Mouse (Mus musculus) MN1 (cell line): ENCODE results near the gene St6gal1.

Experiments used
- DNase-seq: peaks from one replicate; pipeline ENCODE4 v3.0.0-alpha.2; 2016; ENCODE audit warnings: low spot score

St6gal1 gene

DNA sequence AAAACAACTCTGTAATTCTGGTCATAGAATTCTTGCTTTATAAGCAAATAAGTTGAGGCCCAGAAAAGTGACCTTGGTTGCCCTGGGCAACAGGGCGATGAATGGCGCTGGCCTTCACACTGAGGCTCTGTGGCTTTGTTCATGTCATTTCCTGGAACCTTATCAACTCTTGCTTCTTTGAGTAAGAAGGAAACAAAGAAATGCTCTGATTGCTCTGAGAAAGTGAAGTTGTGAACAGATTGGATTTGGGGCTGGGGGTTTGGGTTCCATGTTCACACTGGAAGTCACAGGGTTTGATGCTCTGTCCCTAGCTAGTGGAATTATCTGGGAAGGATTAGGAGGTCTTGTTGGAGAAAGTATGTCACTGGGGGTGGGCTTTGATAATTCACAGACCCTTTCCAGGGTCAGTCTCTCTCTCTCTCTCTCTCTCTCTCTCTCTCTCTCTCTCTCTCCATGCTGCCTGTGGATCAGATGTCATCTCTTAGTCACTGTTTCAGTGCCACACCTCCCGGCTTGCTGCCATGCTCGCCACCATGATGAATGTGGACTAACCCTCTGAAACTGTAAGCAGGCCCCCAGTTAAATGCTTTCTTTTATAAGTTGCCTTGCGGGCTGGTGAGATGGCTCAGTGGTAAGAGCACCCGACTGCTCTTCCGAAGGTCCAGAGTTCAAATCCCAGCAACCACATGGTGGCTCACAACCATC is 50.2 kb downstream of the St6gal1 start:
- no peak for DNase-seq

DNA sequence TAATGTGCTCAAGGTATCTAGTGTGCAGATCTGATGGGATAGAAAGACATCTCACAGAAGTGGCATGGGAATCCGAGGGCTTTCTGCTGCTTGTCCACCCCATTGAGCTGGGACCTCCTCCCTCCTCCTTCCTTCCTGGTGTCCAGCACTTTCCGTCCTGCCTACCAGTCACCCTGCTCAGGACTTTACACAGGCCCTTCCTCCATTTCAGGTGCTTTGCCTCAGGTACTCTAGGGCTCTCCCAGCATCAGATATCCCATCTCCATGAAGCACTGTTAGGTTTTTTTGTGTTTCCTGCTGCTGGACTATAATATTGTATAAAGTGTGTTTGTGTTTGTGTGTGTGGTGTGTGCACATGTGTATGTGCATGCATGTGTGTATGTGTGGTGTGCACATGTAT is 51.1 kb downstream of the St6gal1 start:
- no peak for DNase-seq

DNA sequence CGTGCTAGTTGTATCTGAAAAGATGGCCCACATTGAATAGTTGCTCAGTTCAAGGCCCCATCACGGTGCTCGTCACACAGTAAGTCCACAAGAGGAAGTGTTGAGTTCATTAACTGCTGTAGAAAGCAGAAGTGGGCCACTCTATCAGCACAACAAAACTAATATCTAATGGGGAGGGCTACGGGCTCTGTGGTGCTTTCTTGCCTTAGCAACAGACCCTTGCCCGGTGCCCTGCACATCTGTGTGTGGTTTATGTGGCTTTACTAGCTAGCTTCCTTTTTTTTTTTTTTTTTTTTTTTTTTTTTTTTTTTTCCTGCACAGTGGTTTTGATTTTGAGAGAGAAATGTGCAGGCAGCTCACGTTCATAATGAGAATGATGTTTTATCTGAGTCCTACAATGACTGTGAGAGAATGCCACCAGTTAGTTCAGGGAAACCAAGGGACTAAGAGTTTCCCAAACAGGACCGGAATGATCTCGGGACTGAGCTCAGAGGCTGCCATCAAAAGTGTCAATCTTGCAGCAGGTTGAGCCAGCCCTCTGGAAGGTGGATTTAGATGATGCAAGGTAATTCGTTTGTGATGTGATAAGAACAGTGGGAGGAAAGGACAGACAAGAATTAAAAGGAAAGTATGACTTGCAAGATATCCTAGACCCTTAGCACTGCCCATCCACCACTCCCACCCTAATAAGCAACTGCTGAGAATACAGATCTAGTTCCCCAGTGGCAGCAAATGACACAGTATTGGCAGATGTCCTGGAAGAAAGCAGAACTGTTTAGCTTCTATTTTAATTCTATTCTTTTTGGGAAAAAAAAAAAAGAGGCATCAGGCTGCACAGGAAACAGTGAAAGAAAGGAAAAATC is 55.6 kb downstream of the St6gal1 start:
- no peak for DNase-seq

DNA sequence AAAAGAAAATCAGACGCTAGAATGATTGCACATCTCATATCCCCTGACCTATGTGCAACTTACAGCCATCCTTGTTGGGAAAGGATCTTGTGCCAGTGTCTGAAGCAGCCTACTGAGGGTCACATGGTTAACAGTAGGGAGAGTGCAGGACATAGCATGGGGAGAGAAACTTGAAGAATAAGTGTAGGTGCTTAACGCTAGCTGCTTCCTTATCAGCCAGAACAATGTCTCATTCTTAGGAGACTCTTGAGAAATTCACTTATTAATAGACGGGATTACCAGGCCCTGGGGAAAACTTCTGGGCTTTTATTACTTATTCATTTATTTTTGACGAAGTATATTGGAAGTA is 56.2 kb downstream of the St6gal1 start:
- no peak for DNase-seq

DNA sequence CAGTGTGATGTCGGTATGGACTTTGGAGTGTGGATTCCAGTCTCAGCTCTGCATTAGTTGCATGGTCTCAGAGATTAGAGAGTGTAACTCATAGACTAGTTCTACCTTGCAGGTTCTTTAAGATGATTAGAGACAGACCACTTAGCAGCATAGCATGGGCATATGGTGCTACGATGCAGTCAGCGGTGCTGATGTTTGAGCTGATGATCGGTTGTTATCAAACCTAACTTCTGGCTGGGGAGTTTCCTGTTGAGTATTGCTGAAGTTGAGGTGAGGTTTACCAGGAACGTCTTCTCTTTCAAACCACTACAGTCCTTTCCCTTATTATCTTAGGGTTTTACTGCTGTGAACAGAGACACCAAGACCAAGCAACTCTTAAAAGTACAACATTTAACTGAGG is 57.7 kb downstream of the St6gal1 start:
- no peak for DNase-seq

DNA sequence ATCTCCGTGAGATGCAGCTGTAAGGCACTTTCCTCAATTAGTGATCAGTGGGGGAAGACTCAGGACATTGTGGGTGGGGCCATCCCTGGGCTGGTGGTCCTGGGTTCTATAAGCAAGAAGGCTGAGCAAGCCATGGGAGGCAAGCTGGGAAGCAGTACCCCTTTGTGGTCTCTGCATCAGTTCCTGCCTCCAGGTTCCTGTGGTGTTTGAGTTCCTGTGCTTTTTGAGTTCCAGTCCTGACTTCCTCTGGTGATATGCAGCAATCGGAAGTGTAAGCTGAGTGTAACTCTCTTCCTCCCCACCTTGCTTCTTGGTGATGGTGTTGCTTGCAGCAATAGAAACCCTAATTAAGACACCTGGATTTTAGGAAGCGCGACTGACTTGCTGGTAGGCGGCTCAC is 58.4 kb downstream of the St6gal1 start:
- no peak for DNase-seq

DNA sequence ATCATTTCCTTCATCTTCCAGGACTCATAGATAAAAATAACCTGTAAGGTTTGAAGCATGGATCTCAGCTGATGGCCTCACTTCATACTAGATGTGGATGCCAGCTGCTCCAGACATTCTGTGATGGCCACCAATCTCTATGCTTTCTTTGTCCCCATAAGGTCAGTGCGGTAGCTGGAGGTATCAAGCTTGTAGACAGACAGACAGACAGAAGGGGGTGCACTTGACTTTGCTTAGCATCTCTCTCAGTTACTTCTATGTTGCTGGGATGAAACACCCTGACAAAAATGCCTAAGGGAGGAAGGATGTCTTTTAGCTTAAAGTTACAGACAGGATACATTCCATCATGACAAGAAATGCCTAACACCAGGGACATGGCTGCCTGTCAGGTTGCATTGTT is 59.1 kb downstream of the St6gal1 start:
- DNase-seq = no peak

DNA sequence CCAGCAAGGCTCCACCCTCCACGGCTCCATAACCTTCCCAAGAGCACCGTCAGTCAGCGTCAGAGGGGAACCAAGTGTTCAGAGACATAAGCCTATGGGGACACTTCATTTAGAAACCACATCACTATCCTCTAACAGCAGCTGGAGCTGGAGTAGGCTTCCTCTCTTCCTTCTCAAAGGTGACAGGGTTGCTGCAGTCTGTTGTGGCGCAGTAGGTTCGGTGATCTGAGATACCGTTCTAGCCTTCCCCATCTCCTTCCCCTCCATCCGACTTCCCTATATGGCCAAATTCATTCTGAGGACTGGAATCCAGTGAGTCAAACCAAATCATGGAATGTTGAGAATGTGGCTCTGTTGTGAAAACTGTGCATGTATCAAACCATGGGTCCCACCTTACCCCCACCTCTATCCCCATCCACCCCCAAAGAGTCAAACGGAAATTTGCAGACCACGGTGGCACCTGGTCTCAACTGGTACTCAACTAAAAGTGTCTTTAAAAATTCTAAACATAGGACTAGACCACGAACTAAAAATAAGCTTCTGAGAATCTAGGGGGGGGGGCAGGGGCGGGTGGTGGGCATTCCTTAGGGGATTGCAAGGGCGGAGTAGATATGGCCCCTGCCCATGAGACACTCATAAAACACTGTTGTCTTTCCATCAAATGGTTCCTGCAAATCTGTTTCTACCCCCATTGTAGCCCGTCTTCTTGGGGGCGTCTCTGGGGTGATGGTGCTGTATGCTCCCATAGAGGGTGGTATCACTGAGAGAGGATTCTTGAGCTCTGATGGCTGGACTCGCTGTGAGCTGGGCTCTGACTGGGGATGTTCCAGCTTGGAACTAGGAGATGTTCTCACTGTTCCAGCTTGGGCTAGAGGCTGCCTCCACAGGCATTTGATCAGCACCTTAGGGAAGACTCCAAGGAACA is 60.2 kb downstream of the St6gal1 start:
- DNase-seq = no peak

DNA sequence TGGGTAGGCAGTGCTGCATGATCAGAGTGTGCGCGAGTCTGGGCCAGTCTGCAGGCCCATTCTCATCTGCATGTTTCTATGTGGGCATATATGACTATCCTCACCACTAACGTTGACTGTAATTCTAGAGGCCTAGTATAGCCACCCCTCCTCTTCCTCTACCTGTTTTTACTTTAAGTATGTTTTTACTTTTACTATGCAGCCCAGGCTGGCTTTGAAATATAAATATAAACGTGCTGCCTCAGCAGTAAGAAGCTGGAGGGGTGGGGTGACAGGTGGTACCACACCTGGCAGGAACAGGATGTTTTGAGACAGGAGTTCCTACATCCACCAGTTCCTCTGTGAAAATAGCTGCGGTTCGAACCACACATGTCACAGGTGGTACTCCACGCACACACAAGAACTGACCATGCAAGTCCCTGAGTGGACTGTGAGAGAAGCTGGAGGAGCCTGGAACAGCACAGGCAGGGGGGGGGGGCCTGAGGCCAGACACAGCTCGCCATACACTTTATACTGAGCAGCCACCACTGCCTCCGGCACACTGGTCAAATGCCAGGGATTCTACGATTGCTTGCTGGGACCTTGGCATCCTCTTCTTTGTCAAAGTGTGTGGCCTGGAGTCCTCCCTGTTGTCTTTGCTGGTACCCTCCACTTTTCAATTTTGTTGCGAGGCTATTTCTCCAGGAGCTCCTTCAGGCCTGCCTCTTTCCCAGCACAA is 62.0 kb downstream of the St6gal1 start:
- DNase-seq = no peak

DNA sequence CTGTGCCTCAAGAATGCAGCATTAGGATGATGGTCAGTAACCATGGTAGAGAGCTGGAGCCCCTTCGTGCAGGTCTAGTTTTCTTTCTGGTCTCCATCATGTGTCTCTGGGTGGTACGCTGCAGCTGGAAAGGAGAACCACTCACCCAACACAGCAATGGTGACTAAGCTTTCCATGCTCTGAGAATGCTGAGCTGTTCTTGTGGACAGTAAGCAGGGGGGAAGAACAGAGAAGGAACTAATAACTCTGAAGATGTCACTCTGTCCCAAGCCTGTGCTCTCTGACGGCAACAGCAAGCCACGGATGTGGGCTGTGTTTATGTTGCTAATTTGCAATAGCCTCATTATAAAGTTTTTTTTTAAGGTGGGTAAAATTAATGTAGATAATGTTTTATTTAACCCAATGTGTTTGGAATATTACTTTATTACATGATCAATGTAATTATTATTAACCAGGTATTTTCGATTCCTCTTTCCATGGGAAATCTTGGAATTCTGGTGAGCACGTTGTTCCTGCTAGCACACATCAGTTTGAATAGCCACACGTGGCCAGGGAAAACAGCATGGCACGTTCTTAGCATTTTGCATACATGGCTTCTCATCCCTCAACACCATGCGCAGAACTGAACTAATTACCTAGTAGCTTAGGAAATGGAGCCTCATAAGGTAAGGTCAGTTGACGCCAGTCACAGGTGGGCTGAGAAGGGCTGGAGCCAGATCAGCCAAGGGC is 62.9 kb downstream of the St6gal1 start:
- no peak for DNase-seq

DNA sequence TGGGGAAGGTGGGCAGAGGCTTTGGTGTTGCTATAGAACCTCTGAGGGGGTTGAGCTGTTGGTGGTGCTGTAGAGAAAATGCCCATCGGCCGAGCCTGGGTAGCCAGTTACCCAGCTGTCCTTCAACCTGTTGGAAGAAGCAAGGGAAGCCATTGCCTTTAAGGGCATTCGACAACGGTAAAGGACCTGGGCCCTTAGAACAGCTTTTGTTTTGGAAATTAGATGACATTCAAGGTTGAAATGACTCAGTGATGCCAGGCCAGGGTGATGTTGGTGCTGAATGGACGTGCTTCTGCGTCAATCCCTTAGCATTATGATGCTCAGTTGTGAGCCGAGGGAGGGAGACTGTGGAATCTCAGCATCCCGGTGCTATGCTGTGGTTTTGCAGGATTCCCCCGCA is 63.6 kb downstream of the St6gal1 start:
- DNase-seq = no peak

DNA sequence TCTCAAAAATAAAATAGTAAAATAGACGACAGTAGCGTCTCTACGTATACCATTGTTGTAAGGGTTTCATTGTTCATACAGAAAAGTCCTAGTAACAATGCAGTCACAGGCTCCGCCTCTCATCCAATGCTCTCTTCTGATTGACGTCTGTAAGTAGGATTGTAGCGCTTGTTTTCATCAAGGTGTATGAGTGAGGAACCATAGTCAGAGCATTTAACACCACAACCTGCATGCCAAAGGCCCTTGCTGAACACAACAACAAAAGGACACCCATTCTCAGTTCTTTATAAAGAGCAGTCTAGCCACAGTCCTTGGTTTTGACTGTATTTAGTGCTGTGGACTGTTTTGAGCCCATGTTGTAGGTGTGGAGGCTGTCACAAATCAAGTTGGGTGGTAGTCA is 64.9 kb downstream of the St6gal1 start:
- DNase-seq = no peak

DNA sequence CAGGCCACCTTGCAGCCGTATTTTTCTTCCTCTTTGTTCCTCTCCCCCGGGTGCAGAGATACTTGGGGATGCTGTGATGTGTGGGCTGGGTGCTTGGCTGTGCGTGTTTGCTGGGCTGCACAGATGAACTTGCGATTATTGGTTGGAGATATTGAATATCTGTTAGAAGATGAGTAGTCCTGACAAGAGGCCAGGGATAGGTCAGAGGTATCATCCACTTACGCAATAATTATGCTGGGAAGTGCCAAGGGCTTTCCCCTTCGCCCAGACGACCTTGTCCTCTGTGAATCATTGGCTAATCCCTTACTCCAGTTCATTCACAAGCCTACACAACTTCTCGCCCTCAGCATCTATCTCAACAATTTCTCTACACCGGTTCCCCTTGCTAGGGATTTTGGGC is 65.6 kb downstream of the St6gal1 start:
- DNase-seq = no peak

DNA sequence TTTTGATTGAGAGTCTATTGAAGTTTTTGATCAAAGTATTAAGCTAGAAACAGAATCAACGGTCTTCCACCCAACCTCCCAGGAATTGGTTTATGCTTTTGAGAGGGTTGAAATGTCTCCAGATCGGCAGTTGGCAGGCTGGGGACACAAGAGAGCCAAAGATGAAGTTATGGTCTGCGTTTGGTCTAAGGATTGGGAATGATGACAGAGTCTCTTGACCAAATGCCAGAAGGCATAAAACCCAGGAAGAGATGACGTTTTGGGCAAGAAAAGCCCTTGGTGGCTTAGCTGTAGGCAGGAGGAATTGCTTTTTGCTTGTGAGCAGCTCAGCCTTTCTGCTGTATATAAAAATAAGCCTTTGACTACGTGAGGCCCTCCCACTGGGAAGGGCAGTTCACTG is 67.0 kb downstream of the St6gal1 start:
- no peak for DNase-seq

DNA sequence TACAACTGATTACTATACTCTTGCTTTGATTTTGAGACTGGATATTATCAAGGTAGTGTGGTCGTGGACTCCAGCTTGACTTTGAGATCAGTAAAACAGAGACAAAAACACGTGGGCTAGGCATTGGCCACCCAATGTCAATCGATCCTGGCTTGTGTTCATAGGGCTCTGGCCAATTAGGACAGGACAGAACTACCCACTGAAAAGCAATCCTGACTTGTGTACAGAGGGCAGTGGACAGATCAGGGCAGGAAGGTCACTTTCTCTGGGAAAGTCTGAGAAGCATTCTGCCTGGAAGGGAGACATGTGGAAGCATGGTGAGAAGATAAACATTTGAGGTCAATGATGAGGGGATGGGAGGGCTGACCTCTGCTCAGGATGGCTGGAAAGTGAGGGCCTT is 69.7 kb downstream of the St6gal1 start:
- DNase-seq = no peak

DNA sequence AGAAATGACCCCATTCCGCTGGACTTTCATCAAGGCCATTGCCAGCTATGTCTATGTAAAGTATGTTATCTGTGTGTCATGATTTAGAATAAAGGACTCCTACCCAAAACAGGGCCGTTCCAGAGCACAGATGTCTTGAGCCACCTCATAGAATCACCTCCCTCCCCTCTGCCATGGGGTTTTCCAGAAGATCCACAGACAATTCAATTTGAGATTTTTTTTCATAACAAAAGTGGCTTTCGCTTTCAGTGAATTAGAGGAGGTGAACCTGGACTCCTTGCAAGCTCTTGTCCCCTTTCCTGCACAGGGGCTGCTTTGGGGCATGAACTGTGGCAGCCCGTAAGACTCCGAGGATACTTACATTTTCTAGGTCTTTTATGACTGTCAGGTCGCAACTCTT is 70.2 kb downstream of the St6gal1 start:
- DNase-seq = no peak

DNA sequence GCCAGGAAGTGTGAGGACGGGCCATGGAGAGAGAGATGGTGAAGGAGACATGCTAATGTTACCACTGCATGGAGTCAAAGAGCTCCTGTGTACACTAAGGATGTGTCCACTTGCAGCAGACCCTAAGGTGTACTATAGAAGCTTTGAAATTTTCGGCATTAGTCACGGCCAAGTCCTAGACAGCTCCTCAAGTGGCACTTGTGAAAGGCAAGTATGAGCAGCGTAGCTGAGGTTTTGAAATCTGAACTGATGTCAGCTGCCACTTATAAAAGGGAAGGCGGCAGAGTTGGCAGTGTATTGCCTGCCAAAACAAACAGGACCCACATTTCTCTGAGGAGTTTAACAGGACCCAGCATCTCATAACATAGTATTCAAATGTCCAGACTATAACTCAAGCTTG is 71.2 kb downstream of the St6gal1 start:
- no peak for DNase-seq

DNA sequence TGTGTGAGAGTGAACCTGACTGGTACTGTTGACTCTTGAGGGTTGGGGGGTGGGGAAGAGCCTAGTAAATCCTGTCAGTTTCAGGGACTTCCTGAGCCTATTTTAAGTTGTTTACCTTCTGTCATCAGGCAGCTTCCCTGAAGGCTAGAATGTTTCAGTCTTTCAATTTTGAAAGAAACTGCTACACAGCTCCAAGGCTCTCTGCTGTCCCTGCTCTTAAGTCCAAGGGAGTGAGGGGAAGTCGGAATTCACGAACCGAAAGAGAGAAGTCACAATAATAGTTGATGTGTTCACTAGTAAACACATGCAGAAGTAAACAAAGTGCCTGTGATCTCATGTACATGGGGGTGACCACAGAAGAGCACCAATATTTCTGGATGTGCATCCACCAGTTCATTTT is 72.2 kb downstream of the St6gal1 start:
- DNase-seq = no peak

DNA sequence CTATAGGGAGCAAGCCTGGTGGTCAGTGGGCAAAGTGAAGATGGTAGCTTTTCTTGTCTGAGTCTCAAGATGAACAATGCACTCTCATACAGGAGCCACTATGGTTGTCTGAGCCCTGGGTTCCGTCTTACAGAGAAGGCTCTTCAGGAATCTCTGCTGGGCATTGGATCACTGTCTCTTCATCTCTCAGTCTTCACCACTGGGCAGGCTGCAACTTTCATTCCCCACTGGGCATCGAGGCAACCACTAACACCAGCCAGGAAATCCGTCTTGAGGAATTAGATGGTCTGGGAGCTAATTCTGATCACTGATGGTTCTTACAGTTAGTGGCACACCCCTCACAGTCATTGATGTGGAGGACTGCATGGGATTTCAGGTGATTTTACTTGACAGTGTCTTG is 73.9 kb downstream of the St6gal1 start:
- DNase-seq = no peak

DNA sequence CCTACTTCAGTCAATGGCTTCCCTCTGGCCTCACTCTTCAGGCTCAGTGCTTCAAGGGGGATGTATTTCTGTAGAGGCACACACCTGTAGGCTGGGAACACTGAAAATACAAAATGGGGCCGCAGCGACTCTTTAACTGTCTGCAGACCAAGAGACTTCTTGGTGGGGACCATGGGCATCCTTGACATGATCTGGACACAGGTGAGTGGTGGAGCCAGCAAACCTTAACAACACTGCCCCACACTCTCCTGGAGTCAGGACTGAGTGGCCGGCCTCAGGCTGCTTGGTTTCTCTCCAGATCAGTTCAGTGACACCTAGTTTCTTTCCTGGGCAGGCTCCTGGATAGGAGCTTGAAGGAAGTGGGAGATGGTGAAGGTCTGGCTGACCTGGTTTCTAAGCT is 74.4 kb downstream of the St6gal1 start:
- no peak for DNase-seq
